Mouse (Mus musculus): ENCODE results near the gene Olfr553.
A peak's percentile ranks its signal among the peaks of the same experiment; 100 is the strongest.
"Not testable (repeated sequence)": the region's sequence is repeated elsewhere in the genome, so short reads cannot be mapped to it uniquely, and the experiment has no call there.

Gene Olfr553

GRCm38 (mm10) chr7:102618118-102618517 lies at the start of gene Olfr553:
TSS of gene Olfr553 (minus strand) at chr7:102618218.
- no peak for DNase-seq (ENCODE audit: low read depth, low spot score)

GRCm38 (mm10) chr7:102665378-102665777 lies 47.4 kb upstream of the Olfr553 start:
- DNase-seq (ENCODE audit: low read depth, low spot score): no peak

GRCm38 (mm10) chr7:102664599-102664998 lies 46.6 kb upstream of the Olfr553 start, which contains the start of gene Olfr556:
TSS of gene Olfr556 (plus strand) at chr7:102664899.
- no peak for DNase-seq (ENCODE audit: low read depth, low spot score)

- no peak for DNase-seq (ENCODE audit: low read depth, low spot score)
Observed at GRCm38 (mm10) chr7:102658523-102658922, 40.5 kb upstream of the Olfr553 start, which contains the start of gene Olfr555. TSS of gene Olfr555 (plus strand) at chr7:102658823.

- DNase-seq (ENCODE audit: low read depth, low spot score): not testable (repeated sequence)
Observed at GRCm38 (mm10) chr7:102644945-102645344, 26.9 kb upstream of the Olfr553 start.

GRCm38 (mm10) chr7:102638132-102638531 lies 20.1 kb upstream of the Olfr553 start, which contains the start of gene Olfr554:
TSS of gene Olfr554 (plus strand) at chr7:102638432.
- DNase-seq (ENCODE audit: low read depth, low spot score): no peak

- peak; percentile 19 for DNase-seq (ENCODE audit: low read depth, low spot score)
Observed at GRCm38 (mm10) chr7:102636665-102637064, 18.6 kb upstream of the Olfr553 start.

GRCm38 (mm10) chr7:102620368-102620767 lies 2.4 kb upstream of the Olfr553 start:
- not testable (repeated sequence) for DNase-seq (ENCODE audit: low read depth, low spot score)

- DNase-seq (ENCODE audit: low read depth, low spot score): no peak
Observed at GRCm38 (mm10) chr7:102619608-102620007, 1.6 kb upstream of the Olfr553 start.

GRCm38 (mm10) chr7:102597378-102598031 lies 20.5 kb downstream of the Olfr553 start, which contains the start of gene Olfr552:
TSS of gene Olfr552 (plus strand) at chr7:102597770.
- no peak for DNase-seq (ENCODE audit: low read depth, low spot score)

- DNase-seq (ENCODE audit: low read depth, low spot score): no peak
Observed at GRCm38 (mm10) chr7:102591786-102592185, 26.2 kb downstream of the Olfr553 start, which contains the start of gene Olfr551. TSS of gene Olfr551 (minus strand) at chr7:102591886.

- no peak for DNase-seq (ENCODE audit: low read depth, low spot score)
Observed at GRCm38 (mm10) chr7:102575998-102576397, 42.0 kb downstream of the Olfr553 start.

GRCm38 (mm10) chr7:102573174-102573830 lies 44.7 kb downstream of the Olfr553 start:
- DNase-seq (ENCODE audit: low read depth, low spot score): no peak

- no peak for DNase-seq (ENCODE audit: low read depth, low spot score)
Observed at GRCm38 (mm10) chr7:102571142-102571541, 46.9 kb downstream of the Olfr553 start, which contains the start of gene Olfr550. TSS of gene Olfr550 (plus strand) at chr7:102571442.

- no peak for DNase-seq (ENCODE audit: low read depth, low spot score)
Observed at GRCm38 (mm10) chr7:102566219-102566618, 51.8 kb downstream of the Olfr553 start.

- DNase-seq (ENCODE audit: low read depth, low spot score): peak; percentile 78
Observed at GRCm38 (mm10) chr7:102564999-102565997, 52.7 kb downstream of the Olfr553 start, which contains the start of gene Trim21. TSS of gene Trim21 (minus strand) at chr7:102565486.

Measured in skeletal muscle tissue, adult 2 months (tissue).